Mouse (Mus musculus) retina, adult 2 months (tissue): ENCODE measurements around the gene Ttc38.

Source experiments
- DNase-seq: peaks from one replicate; pipeline ENCODE4 v3.0.0-alpha.2; 2012; ENCODE audit warnings: low read depth, low spot score

Ttc38 gene

DNA sequence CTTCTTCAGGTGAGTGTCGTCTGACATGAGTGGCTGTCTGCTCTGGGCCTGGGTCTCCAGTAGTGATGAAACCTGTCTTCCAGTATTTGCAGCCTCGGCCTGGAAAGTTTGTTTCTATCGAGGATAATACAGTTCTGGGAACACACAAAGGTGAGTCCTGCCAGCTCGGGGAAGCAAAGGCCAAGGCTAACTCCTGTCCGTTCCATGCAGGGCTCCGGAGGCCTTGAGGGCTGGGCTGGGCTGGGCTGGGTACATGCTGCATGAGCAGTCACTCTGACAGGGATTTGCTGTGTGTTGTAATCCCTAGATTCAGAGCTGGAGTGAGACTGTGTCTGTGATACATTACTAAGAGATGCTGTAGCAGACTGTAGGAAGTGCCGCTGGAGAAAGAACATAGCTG is 61.8 kb downstream of the Ttc38 start:
- DNase-seq, result no peak

DNA sequence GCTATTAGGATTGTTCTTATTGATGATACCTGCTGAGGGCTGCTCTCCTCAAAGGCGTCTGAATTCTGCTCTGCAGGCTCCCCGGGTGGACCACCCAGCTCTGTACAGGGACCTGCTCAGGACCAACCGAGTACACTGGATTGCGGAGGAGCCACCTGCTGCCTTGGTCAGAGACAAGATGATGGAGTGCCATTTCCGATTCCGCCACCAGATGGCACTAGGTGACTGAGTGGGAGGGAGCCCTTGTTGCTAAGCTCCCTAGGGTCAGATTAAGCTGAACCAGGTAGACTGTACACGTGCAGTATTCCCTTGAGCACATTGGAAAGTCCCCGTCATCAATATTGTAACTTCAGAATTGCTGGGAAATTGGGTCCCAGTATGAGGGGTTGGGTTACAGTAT is 64.2 kb downstream of the Ttc38 start:
- DNase-seq, result peak; percentile 73

DNA sequence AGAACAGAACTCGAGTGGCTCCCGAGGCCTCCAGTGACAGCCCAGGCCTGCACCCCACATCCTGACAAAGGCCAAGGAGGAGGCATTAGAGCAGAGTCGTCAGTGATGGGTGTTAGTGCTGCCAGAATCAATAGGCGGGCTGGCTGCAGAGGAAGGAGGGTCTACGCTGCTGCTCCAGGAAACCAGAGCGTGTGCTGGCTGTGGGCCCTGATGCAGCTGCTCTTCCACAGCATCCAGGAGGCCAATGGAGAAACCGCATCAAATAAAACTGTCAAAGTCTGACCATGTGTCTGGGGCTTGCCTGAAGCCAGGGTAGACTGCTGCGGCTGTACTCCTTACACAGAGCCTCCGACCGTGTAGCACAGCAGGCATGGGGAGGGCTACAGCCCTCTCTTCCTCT is 65.0 kb downstream of the Ttc38 start:
- DNase-seq, result no peak

DNA sequence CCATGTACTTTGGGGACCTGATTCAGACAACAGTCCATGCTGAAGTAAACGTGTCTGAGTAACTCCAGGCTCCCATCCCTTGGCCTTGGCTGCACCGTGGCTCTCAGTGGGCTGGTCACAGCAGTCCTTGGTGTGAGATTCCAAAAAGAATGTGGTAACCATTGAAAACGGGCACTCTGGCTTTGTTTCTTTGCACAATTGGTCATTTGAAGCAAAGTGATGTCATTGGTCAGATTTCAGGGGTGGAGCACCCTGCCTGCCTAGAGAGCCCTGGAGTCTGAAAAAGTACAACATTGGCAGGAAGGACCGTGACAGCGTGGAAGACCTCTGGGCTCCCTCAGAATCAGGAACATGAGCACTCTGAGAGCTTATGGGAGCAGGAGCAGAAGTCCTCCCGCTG is 67.3 kb downstream of the Ttc38 start:
- no peak for DNase-seq

DNA sequence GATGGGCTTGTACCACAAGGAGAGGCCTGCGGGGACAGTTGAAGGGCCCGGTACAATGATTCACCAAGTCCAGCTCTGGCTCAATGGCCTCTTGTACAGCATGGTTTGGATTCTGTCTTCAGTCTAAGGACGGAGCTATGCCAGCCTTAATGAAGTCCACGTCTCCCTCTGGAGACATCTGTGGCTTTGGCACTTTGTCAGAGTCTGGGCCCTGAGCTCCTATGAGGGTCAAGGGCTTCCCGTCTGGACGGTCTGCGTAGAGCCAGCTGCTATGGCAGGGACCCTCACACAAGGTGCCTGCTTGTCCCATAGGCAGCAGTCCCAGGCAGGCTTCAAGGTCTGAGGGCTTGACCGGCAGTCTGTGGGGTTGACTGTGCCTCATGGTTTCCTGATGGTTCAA is 68.2 kb downstream of the Ttc38 start:
- DNase-seq, result no peak

DNA sequence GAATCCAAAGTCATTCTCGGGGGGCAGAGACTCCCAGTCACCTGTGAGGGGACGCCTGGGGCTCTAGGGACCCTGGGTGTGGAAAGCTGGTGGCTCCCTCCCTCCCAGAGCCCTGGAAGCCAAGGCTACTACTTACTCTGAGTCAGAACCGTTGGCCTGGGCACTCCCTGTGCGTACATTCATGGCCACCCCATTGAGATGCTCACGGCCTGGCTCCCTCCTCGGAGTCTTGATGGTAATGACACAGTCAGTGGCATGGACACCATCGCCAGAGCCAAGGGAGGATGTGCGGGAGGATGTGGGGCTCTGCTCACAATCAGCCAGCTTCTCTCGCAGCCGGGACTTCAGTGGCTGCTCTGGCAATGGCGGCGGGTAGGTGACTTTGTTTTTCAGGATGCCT is 68.7 kb downstream of the Ttc38 start:
- no peak for DNase-seq

DNA sequence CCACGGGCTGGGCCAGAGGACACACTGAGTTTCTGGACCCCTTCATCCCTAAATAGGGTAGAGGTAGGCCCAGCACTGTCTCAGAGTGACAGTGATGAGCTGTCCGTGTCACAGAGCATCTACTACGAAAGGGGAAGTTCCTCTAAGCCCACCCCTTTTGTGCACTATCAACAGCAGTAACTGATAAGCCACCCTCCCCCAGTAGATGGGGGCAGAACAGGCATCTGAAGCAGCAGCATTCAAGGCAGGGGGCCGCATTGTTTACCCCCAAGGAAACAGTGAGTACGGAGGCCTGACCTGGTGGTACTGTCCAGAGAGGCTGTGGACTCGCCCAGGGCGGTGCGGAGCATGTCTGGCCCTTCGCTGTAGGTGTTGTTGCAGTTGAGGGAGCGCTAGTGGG is 70.4 kb downstream of the Ttc38 start:
- DNase-seq, result no peak

DNA sequence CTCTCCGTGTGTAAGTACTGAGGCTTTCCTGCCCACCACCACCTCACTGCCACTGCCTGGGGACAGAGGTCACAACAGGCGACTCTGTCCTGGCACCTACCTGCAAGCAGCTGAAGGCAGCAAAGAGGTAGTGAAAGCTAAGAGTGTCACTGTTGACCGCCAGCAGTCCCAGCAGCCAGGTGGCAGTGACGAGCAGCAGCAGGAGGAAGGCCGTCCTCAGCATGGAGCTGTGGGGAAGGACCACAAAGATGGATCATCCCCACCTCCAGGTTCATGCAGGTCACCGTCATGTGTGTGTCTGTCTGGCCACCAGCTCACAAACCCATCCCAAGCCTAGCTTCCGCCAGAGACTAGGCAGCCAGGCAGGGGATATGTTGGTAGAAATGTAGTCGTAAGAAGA is 71.7 kb downstream of the Ttc38 start:
- DNase-seq, result no peak
